Mouse (Mus musculus) limb, embryonic 11.5 days (tissue): Measurements from ENCODE around the gene Prr13. TPM values are rescaled to one million over a fixed set of nuclear protein-coding genes. Genes with fewer than 3 reads are reported as not detected.

Experiments used
- ATAC-seq: fragments of 200-750 bp; cut with Nextera tagmentation; 2 replicates; pipeline ENCODE4 v1.8.0; 2017; ENCODE audit warnings: low read depth; ENCODE audit not compliant: insufficient number of reproducible peaks, low FRiP score, low TSS enrichment
- DNase-seq: peaks from one replicate; pipeline ENCODE4 v3.0.0-alpha.2; 2015; ENCODE audit warnings: low spot score
- H3K27ac ChIP-seq: fragments of 300-500 bp; sonication (generic); replicated peaks from 2 replicates; pipeline ENCODE4 v1.5.1; 2014; ENCODE audit warnings: low read depth, mild to moderate bottlenecking, low read length
- H3K27me3 ChIP-seq: fragments of 300-500 bp; sonication (generic); 2 replicates; pipeline ENCODE4 v1.6.1; 2014; ENCODE audit warnings: mild to moderate bottlenecking, low read length, mixed read lengths; ENCODE audit not compliant: control insufficient read depth, insufficient read depth
- H3K36me3 ChIP-seq: fragments of 300-500 bp; sonication (generic); 2 replicates; pipeline ENCODE4 v1.6.1; 2014; ENCODE audit warnings: mild to moderate bottlenecking, low read length, moderate library complexity, mixed read lengths; ENCODE audit not compliant: control insufficient read depth, insufficient read depth
- H3K4me1 ChIP-seq: fragments of 300-500 bp; sonication (generic); 2 replicates; pipeline ENCODE4 v1.6.1; 2014; ENCODE audit warnings: low read length, mixed read lengths; ENCODE audit not compliant: control insufficient read depth, insufficient read depth
- H3K4me2 ChIP-seq: fragments of 300-500 bp; sonication (generic); 2 replicates; pipeline ENCODE4 v1.6.1; 2014; ENCODE audit warnings: low read depth, mild to moderate bottlenecking, moderate library complexity; ENCODE audit not compliant: severe bottlenecking
- H3K4me3 ChIP-seq: fragments of 300-500 bp; sonication (generic); 2 replicates; pipeline ENCODE4 v1.5.1; 2014; ENCODE audit warnings: low read depth, low read length
- H3K9ac ChIP-seq: fragments of 300-500 bp; sonication (generic); 2 replicates; pipeline ENCODE4 v1.6.1; 2014; ENCODE audit warnings: mild to moderate bottlenecking, low read length
- H3K9me3 ChIP-seq: fragments of 300-500 bp; sonication (generic); 2 replicates; pipeline ENCODE4 v1.6.1; 2016; ENCODE audit warnings: low read length; ENCODE audit not compliant: control insufficient read depth
- WGBS: fragments of 180-500 bp; shearing (Covaris S2); extraction: QIAGEN DNeasy Blood & Tissue Kit; methylation state at CpG from one replicate; pipeline ENCODE4 v1.1.7; 2014; 5-methylcytosine and 5-hydroxymethylcytosine counted together
- polyA plus RNA-seq: library from polyadenylated mRNA; unstranded; fragments of >200 nt; fragmentation: Nextera tagmentation; extraction: Ambion mirVana; gene quantifications from 2 replicates; pipeline ENCODE4 v1.2.1, GENCODE M21; 2014

Gene Prr13
- polyA plus RNA-seq, 1 experiment from 2014 or later: 80.9 TPM

DNA sequence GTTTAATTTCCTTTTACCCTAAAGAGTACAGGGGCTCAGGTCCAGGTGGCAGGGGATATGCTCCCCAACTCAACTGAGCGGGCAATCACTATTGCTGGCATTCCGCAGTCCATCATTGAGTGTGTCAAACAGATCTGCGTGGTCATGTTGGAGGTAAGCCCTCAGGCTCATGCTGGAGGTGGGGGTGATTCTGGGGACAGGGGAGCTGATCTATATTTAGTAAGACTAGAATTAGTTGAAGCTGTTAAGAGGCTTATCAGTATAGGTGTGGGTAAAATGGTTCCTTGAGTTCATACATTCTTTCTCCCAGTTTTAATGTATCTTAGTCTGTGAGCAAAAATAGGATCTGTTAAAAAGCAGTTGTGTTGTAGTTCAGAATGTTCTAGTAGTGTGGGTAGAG is 24.3 kb downstream of the Prr13 start:
- ATAC-seq (no peak), DNase-seq (no peak)
- Histone ChIP-seq H3K4me2 (no peak overlapping the region), H3K4me1 (no peaks in the 10 kb centered on the region), H3K27ac (no peak overlapping the region), H3K4me3 (no peak overlapping the region), H3K9ac (no peak overlapping the region), H3K36me3 (peaks cover 36% of the 10 kb centered on the region), H3K27me3 (no peaks in the 10 kb centered on the region), H3K9me3 (no peaks in the 10 kb centered on the region)
- 90% methylated on average over 3 of the region's 3 CpGs for WGBS

DNA sequence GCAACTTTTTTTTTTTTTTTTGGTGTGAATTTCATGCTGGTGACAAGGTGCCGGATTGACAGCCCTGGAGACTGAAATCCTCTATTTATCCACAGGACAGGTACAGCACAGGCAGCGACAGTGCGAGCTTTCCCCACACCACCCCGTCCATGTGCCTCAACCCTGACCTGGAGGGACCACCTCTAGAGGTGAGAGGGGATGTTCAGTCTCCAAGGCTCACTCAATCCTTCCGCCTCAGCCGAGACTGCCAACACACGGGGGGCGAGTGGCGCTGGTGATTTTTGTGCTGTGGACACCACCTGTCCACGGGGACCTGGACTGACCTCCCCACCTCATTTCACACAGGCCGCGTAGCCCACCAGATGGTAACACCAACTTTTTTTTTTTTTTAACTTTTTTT is 27.0 kb downstream of the Prr13 start:
- Histone ChIP-seq H3K27me3 (no peaks in the 10 kb centered on the region), H3K36me3 (peaks cover 39% of the 10 kb centered on the region), H3K9ac (no peak overlapping the region), H3K4me1 (no peaks in the 10 kb centered on the region), H3K9me3 (no peaks in the 10 kb centered on the region), H3K4me3 (no peak overlapping the region), H3K4me2 (no peak overlapping the region), H3K27ac (no peak overlapping the region)
- 89% methylated on average over 12 of the region's 12 CpGs for WGBS
- DNase-seq (no peak), ATAC-seq (no peak)

DNA sequence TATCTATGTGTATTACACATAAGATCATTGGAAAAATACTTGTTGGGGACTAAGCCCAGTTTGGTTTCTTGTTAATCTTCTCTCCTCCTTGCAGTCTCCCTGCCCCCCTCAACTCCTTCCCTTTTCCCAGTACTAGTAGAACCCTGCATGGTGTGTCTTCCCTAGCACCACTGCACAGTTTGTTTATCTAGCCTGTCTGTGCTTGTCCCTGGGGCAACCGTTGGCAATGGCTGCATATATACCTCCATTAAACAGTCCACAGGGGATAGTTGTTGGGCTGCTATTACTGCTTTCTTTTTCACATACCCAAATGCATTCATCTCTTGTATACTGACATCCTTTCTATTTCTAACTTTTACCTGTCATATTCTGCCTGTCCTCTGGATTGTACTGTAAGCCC is 28.8 kb downstream of the Prr13 start:
- Histone ChIP-seq H3K27ac (no peak overlapping the region), H3K4me1 (no peaks in the 10 kb centered on the region), H3K4me3 (no peak overlapping the region), H3K9me3 (no peaks in the 10 kb centered on the region), H3K36me3 (peaks cover 34% of the 10 kb centered on the region), H3K9ac (no peak overlapping the region), H3K4me2 (no peak overlapping the region), H3K27me3 (no peaks in the 10 kb centered on the region)
- no peak for ATAC-seq
- WGBS: 84% methylated on average over 1 of the region's 1 CpGs
- no peak for DNase-seq

DNA sequence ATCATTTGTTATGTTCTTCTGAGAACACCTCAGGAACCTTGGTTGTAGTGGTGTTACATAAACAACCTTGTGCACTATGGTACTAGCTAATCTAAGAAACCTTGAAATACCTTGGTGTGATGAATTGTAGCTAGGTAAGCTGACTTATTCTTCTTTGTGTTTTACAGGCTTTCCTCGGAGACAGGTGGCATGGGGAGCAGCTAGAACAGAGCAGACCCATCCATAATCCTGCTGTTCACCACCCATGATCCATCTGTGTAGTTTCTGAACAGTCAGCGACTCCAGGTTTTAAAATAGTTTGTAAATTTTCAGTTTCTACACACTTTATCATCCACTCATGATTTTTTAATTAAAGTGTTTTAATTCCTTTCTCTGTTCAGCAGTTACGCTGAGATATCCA is 39.5 kb downstream of the Prr13 start:
- WGBS: 92% methylated on average over 3 of the region's 3 CpGs
- H3K4me3 ChIP-seq: no peak overlapping the region

DNA sequence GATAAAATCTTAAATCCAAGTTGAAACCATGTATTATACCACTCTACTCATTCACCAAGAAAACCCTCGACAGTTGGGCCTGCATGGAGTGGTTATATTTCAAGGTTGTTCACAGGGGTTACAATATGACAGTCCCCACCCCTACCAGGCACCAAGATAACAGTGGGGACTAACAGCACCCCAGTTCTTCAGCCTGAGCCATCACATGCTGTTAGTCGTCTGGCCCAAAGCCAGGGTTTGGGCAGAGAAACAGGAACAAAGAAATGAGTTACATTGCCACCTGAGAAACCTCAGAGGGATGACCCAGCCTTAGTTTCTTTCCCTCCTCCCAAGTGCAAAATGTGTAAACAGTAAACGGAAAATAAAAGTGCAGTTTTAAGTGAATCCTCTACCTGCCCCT is 40.5 kb downstream of the Prr13 start:
- DNase-seq (no peak), ATAC-seq (no peak)
- no peaks in the 10 kb centered on the region for H3K4me1 ChIP-seq
- 79% methylated on average over 3 of the region's 3 CpGs for WGBS
- no peak overlapping the region for H3K9ac ChIP-seq
- no peak overlapping the region for H3K4me3 ChIP-seq
- H3K27me3 ChIP-seq: no peaks in the 10 kb centered on the region
- no peaks in the 10 kb centered on the region for H3K9me3 ChIP-seq
- no peak overlapping the region for H3K4me2 ChIP-seq
- H3K36me3 ChIP-seq: peaks cover 49% of the 10 kb centered on the region
- H3K27ac ChIP-seq: no peak overlapping the region

More for the DNA sequence above, 39.5 kb downstream of the Prr13 start:
- ATAC-seq (no peak), DNase-seq (no peak)
- no peak overlapping the region for H3K27ac ChIP-seq
- peaks cover 48% of the 10 kb centered on the region for H3K36me3 ChIP-seq
- H3K9me3 ChIP-seq: no peaks in the 10 kb centered on the region
- no peaks in the 10 kb centered on the region for H3K27me3 ChIP-seq
- no peak overlapping the region for H3K4me2 ChIP-seq
- H3K4me1 ChIP-seq: no peaks in the 10 kb centered on the region
- H3K9ac ChIP-seq: no peak overlapping the region

DNA sequence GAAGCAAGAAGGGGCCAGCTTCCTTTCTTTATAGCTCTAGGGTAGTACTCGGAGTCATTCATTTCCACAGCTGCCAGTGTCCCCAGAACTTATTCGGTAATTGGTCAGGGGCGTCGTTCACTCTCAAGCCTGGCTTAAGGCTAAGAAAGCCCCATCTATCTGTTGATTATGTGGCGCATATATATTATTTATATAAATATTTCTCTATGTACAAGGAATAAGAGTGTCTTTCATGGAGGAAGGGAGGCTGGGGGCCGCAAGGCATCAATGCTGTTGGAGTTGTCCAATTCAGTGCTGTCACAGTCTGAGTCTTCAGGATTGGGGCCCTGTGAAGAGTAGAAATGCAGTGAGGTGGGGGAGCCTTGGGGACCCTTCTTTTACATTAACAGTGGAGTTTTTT is 41.0 kb downstream of the Prr13 start:
- Histone ChIP-seq H3K9me3 (no peaks in the 10 kb centered on the region), H3K9ac (no peak overlapping the region), H3K36me3 (peaks cover 50% of the 10 kb centered on the region), H3K4me1 (no peaks in the 10 kb centered on the region), H3K27ac (no peak overlapping the region), H3K27me3 (no peaks in the 10 kb centered on the region), H3K4me3 (no peak overlapping the region), H3K4me2 (no peak overlapping the region)
- 91% methylated on average over 6 of the region's 6 CpGs for WGBS
- ATAC-seq: no peak
- DNase-seq: no peak

DNA sequence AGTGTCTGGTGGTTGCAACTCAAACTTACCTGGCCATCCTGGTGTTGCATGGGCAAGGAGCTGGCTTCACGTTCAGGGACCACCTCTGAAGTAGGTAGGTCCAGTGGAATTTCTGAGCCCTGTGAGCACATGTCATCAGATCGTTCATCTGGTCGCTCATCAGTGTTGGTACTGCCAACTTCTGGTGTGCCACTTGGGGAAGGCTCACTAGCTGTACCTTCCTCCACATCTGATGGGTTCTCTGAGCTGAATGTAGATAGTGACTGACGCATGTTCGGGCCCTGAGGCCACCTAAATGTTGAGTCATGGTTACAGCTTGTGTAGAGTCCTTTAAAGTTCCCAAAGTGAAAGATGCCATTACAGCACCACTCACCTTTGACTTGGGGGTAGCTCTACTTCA is 41.7 kb downstream of the Prr13 start:
- Histone ChIP-seq H3K4me3 (no peak overlapping the region), H3K27me3 (no peaks in the 10 kb centered on the region), H3K4me2 (no peak overlapping the region), H3K9me3 (no peaks in the 10 kb centered on the region), H3K36me3 (peaks cover 50% of the 10 kb centered on the region), H3K27ac (no peak overlapping the region), H3K4me1 (no peaks in the 10 kb centered on the region), H3K9ac (no peak overlapping the region)
- no peak for ATAC-seq
- no peak for DNase-seq
- 90% methylated on average over 5 of the region's 5 CpGs for WGBS

DNA sequence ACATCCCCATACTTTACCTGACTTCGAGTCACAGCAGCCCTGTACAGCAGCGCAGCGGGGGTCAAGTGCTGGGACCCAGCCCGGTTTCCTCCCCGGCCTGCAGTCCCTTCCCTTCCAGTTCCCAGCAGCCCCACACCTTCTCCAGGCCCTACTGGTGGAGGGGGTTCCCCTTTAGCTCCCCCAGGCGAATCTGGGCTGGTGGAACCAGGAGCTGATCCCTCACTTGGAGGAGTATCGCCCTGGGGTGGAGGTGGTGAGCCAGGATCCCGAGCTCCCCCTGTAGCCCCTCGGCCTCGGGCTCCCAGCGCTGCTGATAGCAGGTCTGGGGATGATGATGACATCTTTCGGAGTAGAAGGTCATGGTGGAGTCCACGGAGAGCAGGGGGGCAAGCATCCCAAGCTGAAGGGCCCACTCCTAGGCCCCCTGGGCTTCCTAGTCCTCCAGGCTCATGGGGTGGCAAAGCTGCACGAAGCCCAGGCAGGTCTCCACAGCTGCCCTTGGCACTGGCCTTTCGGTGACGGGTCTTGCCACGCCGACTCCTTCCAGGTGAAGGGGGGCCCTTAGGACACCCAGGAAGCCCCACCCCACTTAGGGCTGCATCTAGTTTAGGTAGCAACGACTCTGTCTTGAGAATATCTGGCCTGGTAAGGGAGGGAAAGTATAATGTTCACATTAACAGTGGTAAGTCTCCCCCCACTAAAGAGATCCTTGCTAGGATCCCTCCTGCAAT is 42.4 kb downstream of the Prr13 start:
- Histone ChIP-seq H3K4me1 (no peaks in the 10 kb centered on the region), H3K36me3 (peaks cover 47% of the 10 kb centered on the region), H3K4me2 (no peak overlapping the region), H3K9me3 (no peaks in the 10 kb centered on the region), H3K27ac (no peak overlapping the region), H3K27me3 (no peaks in the 10 kb centered on the region), H3K9ac (no peak overlapping the region), H3K4me3 (no peak overlapping the region)
- 87% methylated on average over 19 of the region's 19 CpGs for WGBS
- 0 out of 2 replicates have a peak, but pooled peaks have one; percentile 17 for ATAC-seq
- no peak for DNase-seq
